Mouse (Mus musculus) embryonic facial prominence, embryonic 15.5 days (tissue): ENCODE results near the gene Sipa1l3. TPM values are rescaled to one million over a fixed set of nuclear protein-coding genes. Genes with fewer than 3 reads are reported as not detected.

Experiments
- ATAC-seq: fragments of 200-750 bp; cut with Nextera tagmentation; 2 replicates; pipeline ENCODE4 v1.8.0; 2017; ENCODE audit warnings: low read depth, moderate TSS enrichment; ENCODE audit not compliant: insufficient number of reproducible peaks, low FRiP score, low TSS enrichment
- H3K27ac ChIP-seq: fragments of 300-500 bp; sonication (generic); replicated peaks from 2 replicates; pipeline ENCODE4 v1.5.1; 2015; ENCODE audit warnings: mild to moderate bottlenecking, inconsistent platforms
- H3K27me3 ChIP-seq: fragments of 300-500 bp; sonication (generic); 2 replicates; pipeline ENCODE4 v1.6.1; 2015; ENCODE audit warnings: inconsistent platforms
- H3K36me3 ChIP-seq: fragments of 300-500 bp; sonication (generic); 2 replicates; pipeline ENCODE4 v1.6.1; 2015; ENCODE audit warnings: mild to moderate bottlenecking, inconsistent platforms
- H3K4me1 ChIP-seq: fragments of 300-500 bp; sonication (generic); 2 replicates; pipeline ENCODE4 v1.6.1; 2015; ENCODE audit warnings: inconsistent platforms
- H3K4me2 ChIP-seq: fragments of 300-500 bp; sonication (generic); replicated peaks from 2 replicates; pipeline ENCODE4 v1.6.1; 2015; ENCODE audit warnings: mild to moderate bottlenecking, inconsistent platforms
- H3K4me3 ChIP-seq: fragments of 300-500 bp; sonication (generic); replicated peaks from 2 replicates; pipeline ENCODE4 v1.5.1; 2015; ENCODE audit warnings: mild to moderate bottlenecking, inconsistent platforms
- H3K9ac ChIP-seq: fragments of 300-500 bp; sonication (generic); 2 replicates; pipeline ENCODE4 v1.6.1; 2015; ENCODE audit warnings: inconsistent platforms
- H3K9me3 ChIP-seq: fragments of 300-500 bp; sonication (generic); replicated peaks from 2 replicates; pipeline ENCODE4 v1.6.1; 2016; ENCODE audit warnings: inconsistent platforms
- WGBS: fragments of 180-500 bp; shearing (Covaris S2); methylation state at CpG from one replicate; pipeline ENCODE4 v1.1.7; 2015; 5-methylcytosine and 5-hydroxymethylcytosine counted together
- polyA plus RNA-seq: library from polyadenylated mRNA; unstranded; fragments of >200 nt; fragmentation: Nextera tagmentation; extraction: Ambion mirVana; gene quantifications from 2 replicates; pipeline ENCODE4 v1.2.1, GENCODE M21; 2015

Gene Sipa1l3
- polyA plus RNA-seq, 1 experiment from 2014 or later, result 21.6 TPM

- H3K27me3 ChIP-seq, result no peaks in the 10 kb centered on the region
- H3K27ac ChIP-seq, result no peak overlapping the region
- H3K4me2 ChIP-seq, result no peak overlapping the region
- H3K9ac ChIP-seq, result no peak overlapping the region
- 80% methylated on average over 2 of the region's 2 CpGs for WGBS
- H3K4me3 ChIP-seq, result no peak overlapping the region
- H3K9me3 ChIP-seq, result no peaks in the 10 kb centered on the region
- ATAC-seq, result no peak
- H3K36me3 ChIP-seq, result no peaks in the 10 kb centered on the region
- peaks cover 44% of the 10 kb centered on the region for H3K4me1 ChIP-seq
These were observed 230.4 kb downstream of the Sipa1l3 start for GRCm38 (mm10) chr7:29288079-29288478.

- Histone ChIP-seq H3K4me1 (peaks cover 38% of the 10 kb centered on the region), H3K4me2 (no peak overlapping the region), H3K36me3 (no peaks in the 10 kb centered on the region), H3K4me3 (no peak overlapping the region), H3K9ac (no peak overlapping the region), H3K27me3 (peaks cover 4% of the 10 kb centered on the region), H3K9me3 (no peaks in the 10 kb centered on the region), H3K27ac (no peak overlapping the region)
- WGBS, result 78% methylated on average over 7 of the region's 7 CpGs
- no peak for ATAC-seq
These were observed 231.0 kb downstream of the Sipa1l3 start for GRCm38 (mm10) chr7:29287481-29287880.

- H3K27me3 ChIP-seq, result peaks cover 27% of the 10 kb centered on the region
These were observed 233.9 kb downstream of the Sipa1l3 start for GRCm38 (mm10) chr7:29284523-29284922.

GRCm38 (mm10) chr7:29283876-29284275, 234.6 kb downstream of the Sipa1l3 start:
- Histone ChIP-seq H3K36me3 (no peaks in the 10 kb centered on the region), H3K4me2 (no peak overlapping the region), H3K27ac (no peak overlapping the region), H3K4me1 (peaks cover 26% of the 10 kb centered on the region), H3K9me3 (no peaks in the 10 kb centered on the region), H3K4me3 (no peak overlapping the region), H3K9ac (no peak overlapping the region), H3K27me3 (peaks cover 27% of the 10 kb centered on the region)
- WGBS, result 81% methylated on average over 4 of the region's 4 CpGs
- ATAC-seq, result no peak

More at GRCm38 (mm10) chr7:29284523-29284922, 233.9 kb downstream of the Sipa1l3 start:
- H3K4me3 ChIP-seq, result no peak overlapping the region
- no peaks in the 10 kb centered on the region for H3K9me3 ChIP-seq
- no peak for ATAC-seq
- no peak overlapping the region for H3K4me2 ChIP-seq
- H3K36me3 ChIP-seq, result no peaks in the 10 kb centered on the region
- no peak overlapping the region for H3K9ac ChIP-seq
- H3K27ac ChIP-seq, result no peak overlapping the region
- H3K4me1 ChIP-seq, result peaks cover 32% of the 10 kb centered on the region
- 81% methylated on average over 6 of the region's 6 CpGs for WGBS

- Histone ChIP-seq H3K36me3 (no peaks in the 10 kb centered on the region), H3K27me3 (peaks cover 27% of the 10 kb centered on the region), H3K27ac (peak overlapping the region; percentile 89; the same call in 1 of the 2 replicates), H3K4me2 (peak overlapping the region; percentile 99), H3K9ac (peak overlapping the region; percentile 55; the same call in 1 of the 2 replicates), H3K4me3 (peak overlapping the region; percentile 61), H3K4me1 (peaks cover 21% of the 10 kb centered on the region), H3K9me3 (no peaks in the 10 kb centered on the region)
- 0 out of 2 replicates have a peak, but pooled peaks have one; percentile 1 for ATAC-seq
- WGBS, result 10% methylated on average over 21 of the region's 21 CpGs
These were observed 236.3 kb downstream of the Sipa1l3 start for GRCm38 (mm10) chr7:29282074-29282554.

GRCm38 (mm10) chr7:29281201-29282073, 237.0 kb downstream of the Sipa1l3 start, which contains the start of gene Spint2:
Gene Spint2 (minus strand): TSS chr7:29281912.
- H3K36me3 ChIP-seq, result no peaks in the 10 kb centered on the region
- H3K4me1 ChIP-seq, result peaks cover 27% of the 10 kb centered on the region
- H3K27ac ChIP-seq, result peak within 1 kb of the TSS; percentile 89
- no peaks in the 10 kb centered on the region for H3K9me3 ChIP-seq
- H3K27me3 ChIP-seq, result peaks cover 27% of the 10 kb centered on the region
- ATAC-seq, result peak; percentile 82
- peak within 1 kb of the TSS; percentile 99 for H3K4me2 ChIP-seq
- 1% methylated on average over 80 of the region's 80 CpGs for WGBS
- peak within 1 kb of the TSS; percentile 55 for H3K9ac ChIP-seq
- peak within 1 kb of the TSS; percentile 61 for H3K4me3 ChIP-seq

- no peak overlapping the region for H3K27ac ChIP-seq
- ATAC-seq, result no peak
- H3K4me3 ChIP-seq, result peak overlapping the region; percentile 61
- H3K4me1 ChIP-seq, result peaks cover 30% of the 10 kb centered on the region
- H3K9me3 ChIP-seq, result no peaks in the 10 kb centered on the region
- H3K36me3 ChIP-seq, result no peaks in the 10 kb centered on the region
- no peak overlapping the region for H3K9ac ChIP-seq
- peaks cover 27% of the 10 kb centered on the region for H3K27me3 ChIP-seq
- H3K4me2 ChIP-seq, result peak overlapping the region; percentile 99
- WGBS, result 9% methylated on average over 13 of the region's 13 CpGs
These were observed 237.6 kb downstream of the Sipa1l3 start for GRCm38 (mm10) chr7:29280801-29281200.

GRCm38 (mm10) chr7:29279924-29280323, 238.5 kb downstream of the Sipa1l3 start:
- WGBS, result 67% methylated on average over 8 of the region's 8 CpGs
- peaks cover 27% of the 10 kb centered on the region for H3K27me3 ChIP-seq

GRCm38 (mm10) chr7:29279261-29279660, 239.2 kb downstream of the Sipa1l3 start:
- peaks cover 30% of the 10 kb centered on the region for H3K4me1 ChIP-seq
- no peak for ATAC-seq

More at GRCm38 (mm10) chr7:29279924-29280323, 238.5 kb downstream of the Sipa1l3 start:
- ATAC-seq, result no peak
- Histone ChIP-seq H3K9ac (no peak overlapping the region), H3K4me3 (peak overlapping the region; percentile 61), H3K36me3 (no peaks in the 10 kb centered on the region), H3K4me2 (peak overlapping the region; percentile 99), H3K9me3 (no peaks in the 10 kb centered on the region), H3K4me1 (peaks cover 30% of the 10 kb centered on the region), H3K27ac (no peak overlapping the region)

GRCm38 (mm10) chr7:29277510-29277909, 240.9 kb downstream of the Sipa1l3 start:
- peaks cover 39% of the 10 kb centered on the region for H3K4me1 ChIP-seq
- ATAC-seq, result no peak

More at GRCm38 (mm10) chr7:29279261-29279660, 239.2 kb downstream of the Sipa1l3 start:
- H3K4me3 ChIP-seq, result no peak overlapping the region
- no peaks in the 10 kb centered on the region for H3K36me3 ChIP-seq
- no peak overlapping the region for H3K4me2 ChIP-seq
- no peaks in the 10 kb centered on the region for H3K9me3 ChIP-seq
- no peak overlapping the region for H3K27ac ChIP-seq
- no peak overlapping the region for H3K9ac ChIP-seq
- peaks cover 27% of the 10 kb centered on the region for H3K27me3 ChIP-seq

GRCm38 (mm10) chr7:29276715-29277114, 241.7 kb downstream of the Sipa1l3 start:
- Histone ChIP-seq H3K4me2 (no peak overlapping the region), H3K4me3 (no peak overlapping the region), H3K27me3 (peaks cover 16% of the 10 kb centered on the region), H3K9ac (no peak overlapping the region), H3K36me3 (no peaks in the 10 kb centered on the region), H3K4me1 (peaks cover 34% of the 10 kb centered on the region), H3K9me3 (no peaks in the 10 kb centered on the region), H3K27ac (no peak overlapping the region; the same call in 1 of the 2 replicates)
- 45% methylated on average over 5 of the region's 5 CpGs for WGBS
- no peak for ATAC-seq

More at GRCm38 (mm10) chr7:29277510-29277909, 240.9 kb downstream of the Sipa1l3 start:
- Histone ChIP-seq H3K27ac (no peak overlapping the region), H3K27me3 (peaks cover 24% of the 10 kb centered on the region), H3K9ac (no peak overlapping the region), H3K9me3 (no peaks in the 10 kb centered on the region), H3K4me3 (no peak overlapping the region), H3K4me2 (no peak overlapping the region), H3K36me3 (no peaks in the 10 kb centered on the region)
- WGBS, result 62% methylated on average over 4 of the region's 4 CpGs
